Mouse (Mus musculus): ENCODE measurements at regions not wholly inside any gene's neighbourhood (a gene's known extent, or its start where the extent isn't known, plus 50 kb on each side); places are given as distances from the start of the nearest gene placed in this dataset.
A peak's percentile ranks its signal among the peaks of the same experiment; 100 is the strongest.

DNA sequence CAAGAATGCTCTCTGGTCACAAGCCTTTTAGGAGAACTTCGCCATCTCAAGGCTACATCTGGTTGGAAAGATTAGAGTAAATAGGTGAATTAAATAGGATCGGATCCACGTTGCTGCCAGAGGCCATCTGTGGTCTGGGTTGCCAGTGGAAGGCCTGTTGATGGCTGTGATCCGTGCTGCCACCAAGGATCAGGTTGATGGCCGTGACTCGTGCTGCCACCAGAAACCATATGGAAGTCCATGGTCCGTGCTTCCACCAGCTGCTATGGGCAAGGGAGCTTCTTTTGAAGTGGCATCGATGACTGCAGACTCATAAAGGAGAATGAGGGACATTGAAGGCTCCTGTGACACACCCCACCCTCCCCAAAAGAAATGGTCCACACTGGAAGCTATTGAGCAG, 79.6 kb downstream of the Atp1a1 start:
- no peak overlapping the region for H3K4me3 ChIP-seq
- DNase-seq = no peak
- H3K9ac ChIP-seq (ENCODE audit: low read depth, low read length) = no peak overlapping the region
- intact Hi-C loops (cut with DNase I) = no loop called here
- no peaks in the 10 kb centered on the region for H3K27me3 ChIP-seq (ENCODE audit: control insufficient read depth, insufficient read depth, low read length)
- H3K27ac ChIP-seq = no peak overlapping the region
- TF ChIP-seq POLR2A (IDR thresholded peaks at IDR 0.05; ENCODE audit: insufficient read depth, low read depth, low read length) (no peak), CTCF (IDR thresholded peaks at IDR 0.05) (no peak), EP300 (IDR thresholded peaks at IDR 0.05; ENCODE audit: insufficient read depth, low read depth, low read length) (no peak)
- 90% methylated on average over 8 of the region's 8 CpGs for WGBS
- 0 out of 2 replicates have a peak, but pooled peaks cover 1% of the 10 kb centered on the region for H3K79me2 ChIP-seq (replicated peaks; ENCODE audit: control insufficient read depth, insufficient read depth, low read length)
- H3K36me3 ChIP-seq (ENCODE audit: control insufficient read depth, insufficient read depth, low read length) = no peaks in the 10 kb centered on the region
- H3K4me1 ChIP-seq (ENCODE audit: control insufficient read depth, insufficient read depth, low read length) = peaks cover 12% of the 10 kb centered on the region

GRCm38 (mm10) chr3:101524444-101524843, 80.0 kb downstream of the Atp1a1 start:
- 34% methylated on average over 6 of the region's 6 CpGs for WGBS
- no peak for DNase-seq
- H3K36me3 ChIP-seq (ENCODE audit: control insufficient read depth, insufficient read depth, low read length) = no peaks in the 10 kb centered on the region
- H3K9ac ChIP-seq (ENCODE audit: low read depth, low read length) = no peak overlapping the region
- 0 out of 2 replicates have a peak, but pooled peaks cover 1% of the 10 kb centered on the region for H3K79me2 ChIP-seq (replicated peaks; ENCODE audit: control insufficient read depth, insufficient read depth, low read length)
- TF ChIP-seq POLR2A (IDR thresholded peaks at IDR 0.05; ENCODE audit: insufficient read depth, low read depth, low read length) (no peak), CTCF (IDR thresholded peaks at IDR 0.05) (no peak), EP300 (IDR thresholded peaks at IDR 0.05; ENCODE audit: insufficient read depth, low read depth, low read length) (no peak)
- no peak overlapping the region for H3K4me3 ChIP-seq
- intact Hi-C loops (cut with DNase I) = no loop called here
- no peak overlapping the region for H3K27ac ChIP-seq
- no peaks in the 10 kb centered on the region for H3K27me3 ChIP-seq (ENCODE audit: control insufficient read depth, insufficient read depth, low read length)
- H3K4me1 ChIP-seq (ENCODE audit: control insufficient read depth, insufficient read depth, low read length) = peaks cover 15% of the 10 kb centered on the region

DNA sequence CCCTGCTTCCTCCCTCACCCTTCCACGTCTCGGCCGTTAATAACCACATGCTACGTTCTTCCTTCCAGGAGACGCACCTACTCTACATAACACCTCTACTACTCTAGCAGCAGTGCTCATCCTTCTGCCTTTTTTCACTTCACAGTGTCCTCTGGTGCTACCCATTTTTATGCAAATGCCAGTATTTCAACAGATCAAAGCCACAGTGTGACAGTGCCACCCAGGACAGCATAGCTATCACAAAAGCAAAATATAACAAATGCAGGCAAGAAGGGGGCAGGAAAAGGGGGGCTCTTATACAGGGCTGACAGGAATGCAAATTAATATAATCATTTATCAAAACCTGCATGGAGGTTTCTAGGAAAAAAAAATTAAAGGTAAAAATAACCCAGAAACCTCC, 81.2 kb downstream of the Atp1a1 start:
- Histone ChIP-seq H3K79me2 (replicated peaks; ENCODE audit: control insufficient read depth, insufficient read depth, low read length) (0 out of 2 replicates have a peak, but pooled peaks cover 1% of the 10 kb centered on the region), H3K4me3 (no peak overlapping the region), H3K36me3 (ENCODE audit: control insufficient read depth, insufficient read depth, low read length) (no peaks in the 10 kb centered on the region), H3K9ac (ENCODE audit: low read depth, low read length) (no peak overlapping the region), H3K27me3 (ENCODE audit: control insufficient read depth, insufficient read depth, low read length) (no peaks in the 10 kb centered on the region), H3K4me1 (ENCODE audit: control insufficient read depth, insufficient read depth, low read length) (peaks cover 17% of the 10 kb centered on the region), H3K27ac (no peak overlapping the region)
- intact Hi-C loops (cut with DNase I) = no loop called here
- DNase-seq = no peak
- no peak for TF ChIP-seq POLR2A (IDR thresholded peaks at IDR 0.05; ENCODE audit: insufficient read depth, low read depth, low read length)
- no peak for TF ChIP-seq CTCF (IDR thresholded peaks at IDR 0.05)
- no peak for TF ChIP-seq EP300 (IDR thresholded peaks at IDR 0.05; ENCODE audit: insufficient read depth, low read depth, low read length)
- 83% methylated on average over 5 of the region's 5 CpGs for WGBS

- Histone ChIP-seq H3K4me3 (no peak overlapping the region), H3K79me2 (replicated peaks; ENCODE audit: control insufficient read depth, insufficient read depth, low read length) (0 out of 2 replicates have a peak, but pooled peaks cover 1% of the 10 kb centered on the region), H3K36me3 (ENCODE audit: control insufficient read depth, insufficient read depth, low read length) (no peaks in the 10 kb centered on the region), H3K4me1 (ENCODE audit: control insufficient read depth, insufficient read depth, low read length) (peaks cover 12% of the 10 kb centered on the region), H3K27me3 (ENCODE audit: control insufficient read depth, insufficient read depth, low read length) (no peaks in the 10 kb centered on the region), H3K9ac (ENCODE audit: low read depth, low read length) (no peak overlapping the region), H3K27ac (no peak overlapping the region)
- WGBS = 40% methylated on average over 9 of the region's 9 CpGs
- DNase-seq = peak; percentile 56 to 62
- TF ChIP-seq CTCF (IDR thresholded peaks at IDR 0.05) (no peak), EP300 (IDR thresholded peaks at IDR 0.05; ENCODE audit: insufficient read depth, low read depth, low read length) (0 out of 2 replicates have a peak, but pooled peaks have one; percentile 33)
- intact Hi-C loops (cut with DNase I) = no loop called here
These were observed 82.1 kb downstream of the Atp1a1 start for GRCm38 (mm10) chr3:101522246-101522920.

GRCm38 (mm10) chr3:101521155-101521554, 83.3 kb downstream of the Atp1a1 start:
- intact Hi-C loops (cut with DNase I) = no loop called here
- H3K27ac ChIP-seq = no peak overlapping the region
- 82% methylated on average over 5 of the region's 5 CpGs for WGBS
- DNase-seq = no peak
- no peaks in the 10 kb centered on the region for H3K27me3 ChIP-seq (ENCODE audit: control insufficient read depth, insufficient read depth, low read length)
- H3K4me3 ChIP-seq = no peak overlapping the region
- H3K4me1 ChIP-seq (ENCODE audit: control insufficient read depth, insufficient read depth, low read length) = peaks cover 12% of the 10 kb centered on the region
- H3K9ac ChIP-seq (ENCODE audit: low read depth, low read length) = no peak overlapping the region
- 0 out of 2 replicates have a peak, but pooled peaks cover 1% of the 10 kb centered on the region for H3K79me2 ChIP-seq (replicated peaks; ENCODE audit: control insufficient read depth, insufficient read depth, low read length)
- TF ChIP-seq POLR2A (IDR thresholded peaks at IDR 0.05; ENCODE audit: insufficient read depth, low read depth, low read length) (no peak), CTCF (IDR thresholded peaks at IDR 0.05) (no peak), EP300 (IDR thresholded peaks at IDR 0.05; ENCODE audit: insufficient read depth, low read depth, low read length) (no peak)
- H3K36me3 ChIP-seq (ENCODE audit: control insufficient read depth, insufficient read depth, low read length) = no peaks in the 10 kb centered on the region

GRCm38 (mm10) chr3:101520115-101520514, 84.4 kb downstream of the Atp1a1 start:
- Histone ChIP-seq H3K4me3 (no peak overlapping the region), H3K36me3 (ENCODE audit: control insufficient read depth, insufficient read depth, low read length) (no peaks in the 10 kb centered on the region), H3K79me2 (replicated peaks; ENCODE audit: control insufficient read depth, insufficient read depth, low read length) (0 out of 2 replicates have a peak, but pooled peaks cover 1% of the 10 kb centered on the region), H3K27ac (no peak overlapping the region), H3K4me1 (ENCODE audit: control insufficient read depth, insufficient read depth, low read length) (peaks cover 12% of the 10 kb centered on the region), H3K27me3 (ENCODE audit: control insufficient read depth, insufficient read depth, low read length) (no peaks in the 10 kb centered on the region), H3K9ac (ENCODE audit: low read depth, low read length) (no peak overlapping the region)
- intact Hi-C loops (cut with DNase I) = no loop called here
- WGBS = 56% methylated on average over 6 of the region's 6 CpGs
- DNase-seq = no peak
- TF ChIP-seq EP300 (IDR thresholded peaks at IDR 0.05; ENCODE audit: insufficient read depth, low read depth, low read length) (no peak), POLR2A (IDR thresholded peaks at IDR 0.05; ENCODE audit: insufficient read depth, low read depth, low read length) (no peak), CTCF (IDR thresholded peaks at IDR 0.05) (no peak)
